Comparison of ENCODE assay signal across 9 mouse cellular contexts in genomic region chr6:29435940-29436451, GRCm38 (mm10). TPM values are rescaled to one million over a fixed set of nuclear protein-coding genes. Genes with fewer than 3 reads are reported as not detected.
DNase-seq lines count a peak whose midpoint lies in the region; ATAC-seq lines count a peak whose summit lies in the region.
"Had no signal": no experiment of that assay in that cellular context is flagged by ENCODE, and none has a peak within 500 bp of the region (broad histone marks: within the 10 kb centered on the region; RNA-seq: fewer than 3 reads in every experiment).

No protein-coding gene starts in this region.

- intact Hi-C loops in left cerebral cortex, postnatal 4 days (cut with DNase I) = no loop called here
- intact Hi-C loops in left cerebral cortex, postnatal 36 days (cut with DNase I) = no loop called here

- 27% methylated on average over 6 of the region's 6 CpGs for WGBS in embryonic facial prominence, embryonic 15.5 days
- WGBS in heart, embryonic 15.5 days = 11% methylated on average over 6 of the region's 6 CpGs
- 4% methylated on average over 6 of the region's 6 CpGs for WGBS in midbrain, embryonic 10.5 days

- peak overlapping the region; percentile 91 for H3K27ac ChIP-seq in embryonic facial prominence, embryonic 15.5 days (replicated peaks)
- peak overlapping the region; percentile 98 for H3K27ac ChIP-seq in heart, embryonic 15.5 days
- peak overlapping the region; percentile 78 for H3K27ac ChIP-seq in midbrain, embryonic 10.5 days (replicated peaks)
- H3K27ac ChIP-seq: macrophage had no signal

- H3K9ac ChIP-seq in embryonic facial prominence, embryonic 15.5 days = no peak overlapping the region; the same call in none of the 2 replicates
- peak overlapping the region; percentile 88 for H3K9ac ChIP-seq in heart, embryonic 15.5 days

- H3K27me3 ChIP-seq in embryonic facial prominence, embryonic 15.5 days = peaks cover 3% of the 10 kb centered on the region; the same call in 1 of the 2 replicates
- no peaks in the 10 kb centered on the region for H3K27me3 ChIP-seq in heart, embryonic 15.5 days
- peaks cover 52% of the 10 kb centered on the region for H3K27me3 ChIP-seq in midbrain, embryonic 10.5 days (ENCODE audit: low read depth, poor library complexity, severe bottlenecking)

- peak overlapping the region; percentile 82 for H3K4me2 ChIP-seq in embryonic facial prominence, embryonic 15.5 days (replicated peaks)
- H3K4me2 ChIP-seq in heart, embryonic 15.5 days = peak overlapping the region; percentile 74

- peaks cover 46% of the 10 kb centered on the region for H3K4me1 ChIP-seq in embryonic facial prominence, embryonic 15.5 days
- H3K4me1 ChIP-seq in heart, embryonic 15.5 days (replicated peaks) = peaks cover 51% of the 10 kb centered on the region
- peaks cover 54% of the 10 kb centered on the region for H3K4me1 ChIP-seq in midbrain, embryonic 10.5 days

- peaks cover 25% of the 10 kb centered on the region for H3K36me3 ChIP-seq in embryonic facial prominence, embryonic 15.5 days
- peaks cover 37% of the 10 kb centered on the region for H3K36me3 ChIP-seq in heart, embryonic 15.5 days
- no peaks in the 10 kb centered on the region for H3K36me3 ChIP-seq in midbrain, embryonic 10.5 days

- no peaks in the 10 kb centered on the region for H3K9me3 ChIP-seq in embryonic facial prominence, embryonic 15.5 days (replicated peaks)
- H3K9me3 ChIP-seq in heart, embryonic 15.5 days (replicated peaks) = no peaks in the 10 kb centered on the region
- H3K9me3 ChIP-seq in midbrain, embryonic 10.5 days (replicated peaks) = no peaks in the 10 kb centered on the region

- peak; percentile 63 for DNase-seq in left cerebral cortex, postnatal 4 days
- no peak for DNase-seq in left cerebral cortex, postnatal 36 days (ENCODE audit: low spot score in 2 of 2)
- peak; percentile 54 for DNase-seq in midbrain, embryonic 10.5 days (ENCODE audit: low spot score)
- no peak for DNase-seq in urinary bladder, postnatal 25 days (ENCODE audit: low spot score)
- DNase-seq in right cerebral cortex, adult 2 months (ENCODE audit: low spot score in 2 of 2) = no peak

- ATAC-seq in embryonic facial prominence, embryonic 15.5 days (ENCODE audit: insufficient number of reproducible peaks, low FRiP score, low TSS enrichment, low read depth) = peak; percentile 73
- peak; percentile 9; the same call in 1 of the 2 replicates for ATAC-seq in heart, embryonic 15.5 days (replicated peaks; ENCODE audit: insufficient number of reproducible peaks, insufficient read depth, low FRiP score, low read depth)
- ATAC-seq in frontal cortex, adult (ENCODE audit: low TSS enrichment) = no peak

- H3K4me3 ChIP-seq in embryonic facial prominence, embryonic 15.5 days (replicated peaks) = peak overlapping the region; percentile 64
- peak overlapping the region; percentile 74 for H3K4me3 ChIP-seq in heart, embryonic 15.5 days
- peak overlapping the region; percentile 58 for H3K4me3 ChIP-seq in midbrain, embryonic 10.5 days

RNA-seq across cellular contexts. Expression of gene Flnc, which starts 2.9 kb away (rescaled TPM):
- total RNA-seq in left cerebral cortex, postnatal 4 days (2021) = 1 to 10 TPM; 4.7 TPM
- total RNA-seq in left cerebral cortex, postnatal 36 days (2021) = 1 to 10 TPM; 1.7 to 2.0 TPM
- 24.0 and 28.7 TPM in 2 replicates for polyA plus RNA-seq in embryonic facial prominence, embryonic 15.5 days (2015; fragmentation: Nextera tagmentation; extraction: Ambion mirVana)
- polyA plus RNA-seq in heart, embryonic 15.5 days (2015; fragmentation: Nextera tagmentation; extraction: Ambion mirVana) = 39.1 and 43.9 TPM in 2 replicates
- polyA plus RNA-seq in midbrain, embryonic 10.5 days (2016; fragmentation: Nextera tagmentation; extraction: Ambion mirVana) = 2.8 and 4.1 TPM in 2 replicates
- polyA plus RNA-seq: macrophage had no signal

RNA-seq across cellular contexts. Expression of gene Atp6v1f, which starts 31.5 kb away (rescaled TPM):
- 100 to 1,000 TPM; 183 to 190 TPM for total RNA-seq in left cerebral cortex, postnatal 4 days (2021)
- 100 to 1,000 TPM; 229 to 263 TPM for total RNA-seq in left cerebral cortex, postnatal 36 days (2021)
- 243 and 252 TPM in 2 replicates for polyA plus RNA-seq in embryonic facial prominence, embryonic 15.5 days (2015; fragmentation: Nextera tagmentation; extraction: Ambion mirVana)
- 187 and 202 TPM in 2 replicates for polyA plus RNA-seq in heart, embryonic 15.5 days (2015; fragmentation: Nextera tagmentation; extraction: Ambion mirVana)
- 202 and 219 TPM in 2 replicates for polyA plus RNA-seq in midbrain, embryonic 10.5 days (2016; fragmentation: Nextera tagmentation; extraction: Ambion mirVana)

RNA-seq across cellular contexts. Expression of gene Atp6v1fnb, which starts 35.2 kb away (rescaled TPM):
- total RNA-seq in left cerebral cortex, postnatal 4 days (2021) = under 1 TPM in 1 of 2 experiments, not detected in 1; 0.93 TPM
- under 1 TPM; 0.49 to 0.63 TPM for total RNA-seq in left cerebral cortex, postnatal 36 days (2021)
- polyA plus RNA-seq in embryonic facial prominence, embryonic 15.5 days (2015; fragmentation: Nextera tagmentation; extraction: Ambion mirVana) = not detected in 2 replicates
- not detected in 2 replicates for polyA plus RNA-seq in heart, embryonic 15.5 days (2015; fragmentation: Nextera tagmentation; extraction: Ambion mirVana)
- not detected in 2 replicates for polyA plus RNA-seq in midbrain, embryonic 10.5 days (2016; fragmentation: Nextera tagmentation; extraction: Ambion mirVana)
- polyA plus RNA-seq: macrophage had no signal

RNA-seq across cellular contexts. Expression of gene Ccdc136, which starts 39.9 kb away (rescaled TPM):
- total RNA-seq in left cerebral cortex, postnatal 4 days (2021) = 10 to 100 TPM; 70.7 to 72.5 TPM
- 10 to 100 TPM; 90.3 to 90.4 TPM for total RNA-seq in left cerebral cortex, postnatal 36 days (2021)
- polyA plus RNA-seq in embryonic facial prominence, embryonic 15.5 days (2015; fragmentation: Nextera tagmentation; extraction: Ambion mirVana) = 23.6 and 24.0 TPM in 2 replicates
- 19.1 and 22.1 TPM in 2 replicates for polyA plus RNA-seq in heart, embryonic 15.5 days (2015; fragmentation: Nextera tagmentation; extraction: Ambion mirVana)
- 20.9 and 21.7 TPM in 2 replicates for polyA plus RNA-seq in midbrain, embryonic 10.5 days (2016; fragmentation: Nextera tagmentation; extraction: Ambion mirVana)
- polyA plus RNA-seq: macrophage had no signal

RNA-seq across cellular contexts. Expression of gene Opn1sw, which starts 47.7 kb away (rescaled TPM):
- total RNA-seq in left cerebral cortex, postnatal 4 days (2021) = under 1 TPM in 1 of 2 experiments, not detected in 1; 0.32 TPM
- under 1 TPM in 1 of 2 experiments, not detected in 1; 0.17 TPM for total RNA-seq in left cerebral cortex, postnatal 36 days (2021)
- 0.85 and 1.2 TPM in 2 replicates for polyA plus RNA-seq in embryonic facial prominence, embryonic 15.5 days (2015; fragmentation: Nextera tagmentation; extraction: Ambion mirVana)
- polyA plus RNA-seq in heart, embryonic 15.5 days (2015; fragmentation: Nextera tagmentation; extraction: Ambion mirVana) = 0.55 and 0.70 TPM in 2 replicates
- 0.14 and 0.20 TPM in 2 replicates for polyA plus RNA-seq in midbrain, embryonic 10.5 days (2016; fragmentation: Nextera tagmentation; extraction: Ambion mirVana)
- polyA plus RNA-seq: macrophage had no signal

Comparison
In these comparisons a context has a peak if more than half of its experiments do, and no peak if none do; other contexts are left out.
1. DNase-seq: peak in left cerebral cortex, postnatal 4 days (single experiment) and midbrain, embryonic 10.5 days (single experiment); none in left cerebral cortex, postnatal 36 days (0 of 2), urinary bladder, postnatal 25 days (single experiment) and right cerebral cortex, adult 2 months (0 of 2).
2. Peak in every context shown above with its lines, with median percentiles within 50 percentile points of each other: H3K27ac ChIP-seq and H3K4me3 ChIP-seq.